Mouse (Mus musculus): ENCODE measurements around the gene Gm10644. TPM values are rescaled to one million over a fixed set of nuclear protein-coding genes. Genes with fewer than 3 reads are reported as not detected.

Gene Gm10644
- polyA plus RNA-seq (2015; fragmentation: Nextera tagmentation; extraction: Ambion mirVana): 0.39 and 0.67 TPM in 2 replicates

GRCm38 (mm10) chr8:83955106-83955957 is at the start of gene Gm10644, which contains the start of gene Asf1b:
Gene Gm10644 (minus strand): TSS chr8:83955205.
Gene Asf1b (plus strand): TSS chr8:83955507.
- Histone ChIP-seq H3K36me3 (ENCODE audit: control insufficient read depth, insufficient read depth, low read length) (no peaks in the 10 kb centered on the region), H3K4me1 (ENCODE audit: control insufficient read depth, insufficient read depth, low read length) (peaks cover 19% of the 10 kb centered on the region), H3K9ac (ENCODE audit: low read length) (peak within 1 kb of the TSS; percentile 76), H3K27me3 (ENCODE audit: control insufficient read depth, insufficient read depth, low read length) (no peaks in the 10 kb centered on the region), H3K4me2 (ENCODE audit: low read depth, low read length) (peak within 1 kb of the TSS; percentile 94), H3K4me3 (replicated peaks; ENCODE audit: low read length) (peak within 1 kb of the TSS; percentile 80), H3K27ac (ENCODE audit: low read length) (peak within 1 kb of the TSS; percentile 32; the same call in 1 of the 2 replicates), H3K9me3 (replicated peaks; ENCODE audit: control insufficient read depth, low read length) (no peaks in the 10 kb centered on the region)
- under 1% methylated on average over 75 of the region's 75 CpGs for whole genome bisulfite sequencing
- peak; percentile 99 for ATAC-seq (ENCODE audit: insufficient read depth, low FRiP score)

GRCm38 (mm10) chr8:84004533-84005201 is 49.7 kb upstream of the Gm10644 start:
- Histone ChIP-seq H3K4me1 (ENCODE audit: control insufficient read depth, insufficient read depth, low read length) (peaks cover 19% of the 10 kb centered on the region), H3K27ac (ENCODE audit: low read length) (peak overlapping the region; percentile 53), H3K36me3 (ENCODE audit: control insufficient read depth, insufficient read depth, low read length) (peaks cover 4% of the 10 kb centered on the region; the same call in 1 of the 2 replicates), H3K27me3 (ENCODE audit: control insufficient read depth, insufficient read depth, low read length) (no peaks in the 10 kb centered on the region), H3K9ac (ENCODE audit: low read length) (peak overlapping the region; percentile 81), H3K9me3 (replicated peaks; ENCODE audit: control insufficient read depth, low read length) (no peaks in the 10 kb centered on the region), H3K4me2 (ENCODE audit: low read depth, low read length) (peak overlapping the region; percentile 88), H3K4me3 (replicated peaks; ENCODE audit: low read length) (peak overlapping the region; percentile 65)
- ATAC-seq (ENCODE audit: insufficient read depth, low FRiP score): peak; percentile 90
- WGBS: under 1% methylated on average over 30 of the region's 30 CpGs

GRCm38 (mm10) chr8:84003612-84004246 is 48.7 kb upstream of the Gm10644 start:
- H3K9ac ChIP-seq (ENCODE audit: low read length): peak overlapping the region; percentile 81
- no peak overlapping the region for H3K27ac ChIP-seq (ENCODE audit: low read length)
- no peaks in the 10 kb centered on the region for H3K27me3 ChIP-seq (ENCODE audit: control insufficient read depth, insufficient read depth, low read length)
- peak overlapping the region; percentile 88 for H3K4me2 ChIP-seq (ENCODE audit: low read depth, low read length)
- 78% methylated on average over 6 of the region's 6 CpGs for WGBS
- peak overlapping the region; percentile 65 for H3K4me3 ChIP-seq (replicated peaks; ENCODE audit: low read length)
- H3K4me1 ChIP-seq (ENCODE audit: control insufficient read depth, insufficient read depth, low read length): peaks cover 26% of the 10 kb centered on the region
- no peak for ATAC-seq (ENCODE audit: insufficient read depth, low FRiP score)
- peaks cover 7% of the 10 kb centered on the region; the same call in 1 of the 2 replicates for H3K36me3 ChIP-seq (ENCODE audit: control insufficient read depth, insufficient read depth, low read length)
- no peaks in the 10 kb centered on the region for H3K9me3 ChIP-seq (replicated peaks; ENCODE audit: control insufficient read depth, low read length)

DNA sequence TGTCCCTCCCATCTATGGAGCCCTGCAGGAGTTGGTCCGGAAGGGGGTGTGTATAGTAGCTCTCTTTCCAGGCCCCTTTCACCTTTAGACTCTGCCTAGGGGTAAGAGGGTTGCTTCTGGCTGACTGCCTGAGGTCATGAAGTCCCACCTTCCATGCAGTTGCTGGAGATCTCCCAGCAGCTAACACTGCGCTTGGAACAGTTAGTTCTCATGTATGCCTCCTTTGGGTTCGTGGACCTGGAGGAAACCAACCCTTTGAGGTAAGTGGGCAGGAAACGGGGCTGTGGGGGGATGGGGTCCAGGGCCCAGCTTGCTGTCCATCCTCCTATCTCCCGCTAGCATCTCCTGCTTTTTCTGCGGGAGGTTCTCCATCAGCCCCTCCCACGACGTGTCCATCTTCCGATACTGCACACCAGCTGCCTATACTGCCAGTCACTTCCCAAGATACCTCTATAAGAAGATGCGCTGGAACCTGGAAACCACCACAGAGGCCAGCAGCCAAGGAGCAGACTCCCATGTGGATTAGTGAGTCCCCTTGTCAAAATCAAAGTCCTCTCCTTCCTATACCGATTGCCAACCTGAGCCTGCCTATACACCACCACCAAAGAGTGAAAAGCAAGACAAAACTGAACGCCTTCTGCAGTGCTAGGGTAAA is 48.1 kb upstream of the Gm10644 start:
- WGBS: 70% methylated on average over 12 of the region's 12 CpGs
- H3K36me3 ChIP-seq (ENCODE audit: control insufficient read depth, insufficient read depth, low read length): peaks cover 7% of the 10 kb centered on the region; the same call in 1 of the 2 replicates
- H3K4me1 ChIP-seq (ENCODE audit: control insufficient read depth, insufficient read depth, low read length): peaks cover 28% of the 10 kb centered on the region
- no peak overlapping the region for H3K27ac ChIP-seq (ENCODE audit: low read length)
- H3K4me2 ChIP-seq (ENCODE audit: low read depth, low read length): no peak overlapping the region
- H3K9ac ChIP-seq (ENCODE audit: low read length): no peak overlapping the region
- ATAC-seq (ENCODE audit: insufficient read depth, low FRiP score): no peak
- no peaks in the 10 kb centered on the region for H3K27me3 ChIP-seq (ENCODE audit: control insufficient read depth, insufficient read depth, low read length)
- no peaks in the 10 kb centered on the region for H3K9me3 ChIP-seq (replicated peaks; ENCODE audit: control insufficient read depth, low read length)
- no peak overlapping the region for H3K4me3 ChIP-seq (replicated peaks; ENCODE audit: low read length)

GRCm38 (mm10) chr8:84001281-84002000 is 46.4 kb upstream of the Gm10644 start, which contains the start of gene 1700067K01Rik:
Gene 1700067K01Rik (plus strand): TSS chr8:84001502.
- WGBS: 41% methylated on average over 61 of the region's 61 CpGs
- Histone ChIP-seq H3K36me3 (ENCODE audit: control insufficient read depth, insufficient read depth, low read length) (peaks cover 7% of the 10 kb centered on the region; the same call in 1 of the 2 replicates), H3K4me3 (replicated peaks; ENCODE audit: low read length) (no peak within 1 kb of the TSS), H3K9ac (ENCODE audit: low read length) (peak within 1 kb of the TSS; percentile 31; the same call in 1 of the 2 replicates), H3K27ac (ENCODE audit: low read length) (no peak within 1 kb of the TSS), H3K9me3 (replicated peaks; ENCODE audit: control insufficient read depth, low read length) (no peaks in the 10 kb centered on the region), H3K4me2 (ENCODE audit: low read depth, low read length) (peak within 1 kb of the TSS; percentile 21; the same call in 1 of the 2 replicates), H3K4me1 (ENCODE audit: control insufficient read depth, insufficient read depth, low read length) (peaks cover 28% of the 10 kb centered on the region), H3K27me3 (ENCODE audit: control insufficient read depth, insufficient read depth, low read length) (no peaks in the 10 kb centered on the region)
- ATAC-seq (ENCODE audit: insufficient read depth, low FRiP score): no peak

- Histone ChIP-seq H3K4me1 (ENCODE audit: control insufficient read depth, insufficient read depth, low read length) (peaks cover 28% of the 10 kb centered on the region), H3K4me2 (ENCODE audit: low read depth, low read length) (no peak overlapping the region; the same call in 1 of the 2 replicates)
These were observed 44.8 kb upstream of the Gm10644 start for GRCm38 (mm10) chr8:83999825-84000224.

GRCm38 (mm10) chr8:83999057-83999705 is 44.2 kb upstream of the Gm10644 start:
- peaks cover 25% of the 10 kb centered on the region for H3K4me1 ChIP-seq (ENCODE audit: control insufficient read depth, insufficient read depth, low read length)
- peak overlapping the region; percentile 84 for H3K4me2 ChIP-seq (ENCODE audit: low read depth, low read length)
- ATAC-seq (ENCODE audit: insufficient read depth, low FRiP score): no peak
- WGBS: 59% methylated on average over 16 of the region's 16 CpGs
- peak overlapping the region; percentile 83 for H3K4me3 ChIP-seq (replicated peaks; ENCODE audit: low read length)
- peaks cover 7% of the 10 kb centered on the region; the same call in 1 of the 2 replicates for H3K36me3 ChIP-seq (ENCODE audit: control insufficient read depth, insufficient read depth, low read length)
- no peak overlapping the region; the same call in 1 of the 2 replicates for H3K27ac ChIP-seq (ENCODE audit: low read length)
- H3K9ac ChIP-seq (ENCODE audit: low read length): peak overlapping the region; percentile 89
- H3K9me3 ChIP-seq (replicated peaks; ENCODE audit: control insufficient read depth, low read length): no peaks in the 10 kb centered on the region
- H3K27me3 ChIP-seq (ENCODE audit: control insufficient read depth, insufficient read depth, low read length): no peaks in the 10 kb centered on the region

More at GRCm38 (mm10) chr8:83999825-84000224, 44.8 kb upstream of the Gm10644 start:
- H3K9me3 ChIP-seq (replicated peaks; ENCODE audit: control insufficient read depth, low read length): no peaks in the 10 kb centered on the region
- H3K4me3 ChIP-seq (replicated peaks; ENCODE audit: low read length): no peak overlapping the region
- WGBS: 87% methylated on average over 2 of the region's 2 CpGs
- H3K27ac ChIP-seq (ENCODE audit: low read length): no peak overlapping the region
- no peak for ATAC-seq (ENCODE audit: insufficient read depth, low FRiP score)
- no peak overlapping the region for H3K9ac ChIP-seq (ENCODE audit: low read length)
- no peaks in the 10 kb centered on the region for H3K27me3 ChIP-seq (ENCODE audit: control insufficient read depth, insufficient read depth, low read length)
- H3K36me3 ChIP-seq (ENCODE audit: control insufficient read depth, insufficient read depth, low read length): peaks cover 7% of the 10 kb centered on the region; the same call in 1 of the 2 replicates
